Mouse (Mus musculus): ENCODE measurements around the gene Ghr. TPM values are rescaled to one million over a fixed set of nuclear protein-coding genes. Genes with fewer than 3 reads are reported as not detected.

The Ghr gene
- total RNA-seq (2023) = not detected

DNA sequence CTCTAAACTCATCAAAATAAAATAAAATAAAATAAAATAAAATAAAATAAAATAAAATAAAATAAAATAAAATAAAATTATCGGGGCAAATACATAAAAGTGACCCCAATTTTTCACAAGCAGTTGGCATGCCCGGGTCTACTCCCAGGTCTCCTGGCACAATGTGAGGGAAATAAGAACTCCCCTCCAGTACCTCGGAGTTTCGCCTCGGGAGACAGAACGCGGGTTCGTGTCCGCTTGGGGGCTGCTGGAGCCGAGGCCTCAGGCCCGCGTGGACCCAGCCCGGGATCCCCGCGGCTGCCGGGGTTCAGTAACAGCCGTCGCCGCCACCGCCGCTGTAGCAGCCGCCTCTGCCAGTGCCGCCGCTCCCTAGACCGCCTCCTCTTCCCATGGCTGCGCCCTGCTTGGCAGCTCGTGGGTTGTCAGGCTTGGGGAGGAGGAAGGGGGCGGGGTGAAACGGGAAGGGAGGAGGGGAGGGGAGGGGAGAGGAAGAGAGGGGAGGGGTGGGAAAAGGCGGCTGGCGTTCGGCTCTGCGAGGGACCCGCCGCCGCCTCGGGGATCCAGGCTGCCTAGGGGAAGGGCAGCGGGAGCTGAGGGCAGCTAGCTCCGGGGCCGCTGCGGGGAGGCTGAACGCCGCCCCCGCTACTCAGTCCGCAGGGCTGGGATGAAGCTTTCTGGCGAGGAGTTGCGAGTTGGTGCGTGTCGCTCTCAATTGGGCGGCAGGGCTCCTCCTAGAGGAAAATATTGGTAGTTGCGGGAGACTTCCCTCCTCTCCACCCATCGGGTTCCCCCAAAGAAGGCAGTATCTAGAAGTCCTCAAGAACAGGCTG is at the start of gene Ghr:
TSS of gene Ghr (minus strand) at position 686 of the 830 bp plus-strand sequence.

GRCm38 (mm10) chr15:3303426-3303825 is 279.9 kb downstream of the Ghr start, which contains the start of gene Ccdc152:
Gene Ccdc152 (minus strand): TSS chr15:3303526.

DNA sequence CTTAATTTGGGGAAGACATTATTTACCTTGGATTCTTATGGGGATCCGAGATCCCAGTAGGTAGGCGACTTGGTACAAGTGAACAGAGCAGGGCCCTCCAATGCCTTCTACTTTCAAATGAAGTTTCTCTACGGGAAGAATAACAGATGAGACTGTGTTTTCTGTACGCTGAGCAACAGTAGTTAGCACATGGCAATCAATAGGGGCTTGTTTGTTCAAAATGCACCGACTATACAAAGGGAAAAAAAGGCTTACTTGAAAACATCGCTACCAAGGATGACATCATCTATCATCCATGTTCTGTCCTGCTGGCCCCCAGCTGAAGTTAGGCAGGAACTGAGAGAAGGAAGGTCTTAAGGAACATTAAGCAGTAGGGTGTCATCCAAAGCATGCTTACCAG is 315.0 kb downstream of the Ghr start, which contains the start of gene Selenop:
TSS of gene Selenop (plus strand) at position 301 of the 400 bp plus-strand sequence.

